ENCODE assay signal across 13 mouse cellular contexts in genomic region chr2:60864977-60865376, GRCm38 (mm10).
DNase-seq lines count a peak whose midpoint lies in the region; ATAC-seq lines count a peak whose summit lies in the region.
"Had no signal": no experiment of that assay in that cellular context is flagged by ENCODE, and none has a peak within 500 bp of the region (broad histone marks: within the 10 kb centered on the region; RNA-seq: fewer than 3 reads in every experiment).

No protein-coding gene starts in this region.

- H3K4me1 ChIP-seq in embryonic facial prominence, embryonic 15.5 days = peaks cover 37% of the 10 kb centered on the region
- peaks cover 36% of the 10 kb centered on the region for H3K4me1 ChIP-seq in embryonic facial prominence, embryonic 10.5 days
- peaks cover 3% of the 10 kb centered on the region; the same call in 1 of the 2 replicates for H3K4me1 ChIP-seq in kidney, embryonic 14.5 days (ENCODE audit: control insufficient read depth, insufficient read depth, low read length)
- peaks cover 20% of the 10 kb centered on the region for H3K4me1 ChIP-seq in intestine, embryonic 16.5 days (ENCODE audit: control insufficient read depth, insufficient read depth, low read length)
- no peaks in the 10 kb centered on the region for H3K4me1 ChIP-seq in forebrain, embryonic 11.5 days (replicated peaks; ENCODE audit: control insufficient read depth, insufficient read depth, low read length)

- 45% methylated on average over 5 of the region's 5 CpGs for WGBS in embryonic facial prominence, embryonic 15.5 days
- WGBS in embryonic facial prominence, embryonic 10.5 days = 49% methylated on average over 5 of the region's 5 CpGs
- 29% methylated on average over 5 of the region's 5 CpGs for WGBS in kidney, embryonic 14.5 days
- WGBS in intestine, embryonic 16.5 days = 27% methylated on average over 5 of the region's 5 CpGs
- 73% methylated on average over 5 of the region's 5 CpGs for WGBS in forebrain, embryonic 11.5 days

- H3K27ac ChIP-seq in embryonic facial prominence, embryonic 15.5 days (replicated peaks) = 0 out of 2 replicates have a peak overlapping the region, but pooled peaks have one; percentile 22
- no peak overlapping the region for H3K27ac ChIP-seq in embryonic facial prominence, embryonic 10.5 days (replicated peaks)
- H3K27ac ChIP-seq in kidney, embryonic 14.5 days (ENCODE audit: low read depth, low read length) = no peak overlapping the region
- 0 out of 2 replicates have a peak overlapping the region, but pooled peaks have one; percentile 13 for H3K27ac ChIP-seq in intestine, embryonic 16.5 days (ENCODE audit: low read length)
- no peak overlapping the region for H3K27ac ChIP-seq in forebrain, embryonic 11.5 days (ENCODE audit: low read depth, low read length)
- H3K27ac ChIP-seq: hindbrain, embryonic 13.5 days had no signal

- peaks cover 9% of the 10 kb centered on the region; the same call in 1 of the 2 replicates for H3K36me3 ChIP-seq in embryonic facial prominence, embryonic 15.5 days
- H3K36me3 ChIP-seq in embryonic facial prominence, embryonic 10.5 days (replicated peaks) = peaks cover 25% of the 10 kb centered on the region
- no peaks in the 10 kb centered on the region for H3K36me3 ChIP-seq in kidney, embryonic 14.5 days (ENCODE audit: control insufficient read depth, insufficient read depth, low read length)
- H3K36me3 ChIP-seq in intestine, embryonic 16.5 days (ENCODE audit: control insufficient read depth, insufficient read depth, low read length) = no peaks in the 10 kb centered on the region
- H3K36me3 ChIP-seq in forebrain, embryonic 11.5 days (ENCODE audit: control insufficient read depth, insufficient read depth, low read length) = no peaks in the 10 kb centered on the region
- H3K36me3 ChIP-seq: hindbrain, embryonic 13.5 days; limb, embryonic 12.5 days had no signal

- no peak overlapping the region for H3K4me2 ChIP-seq in embryonic facial prominence, embryonic 15.5 days (replicated peaks)
- no peak overlapping the region for H3K4me2 ChIP-seq in kidney, embryonic 14.5 days (replicated peaks; ENCODE audit: low read depth, low read length)
- no peak overlapping the region for H3K4me2 ChIP-seq in intestine, embryonic 16.5 days (ENCODE audit: low read depth, low read length)
- no peak overlapping the region for H3K4me2 ChIP-seq in forebrain, embryonic 11.5 days (ENCODE audit: low read depth, low read length, severe bottlenecking)
- H3K4me2 ChIP-seq: hindbrain, embryonic 13.5 days; limb, embryonic 12.5 days had no signal

- H3K27me3 ChIP-seq in embryonic facial prominence, embryonic 15.5 days = no peaks in the 10 kb centered on the region
- no peaks in the 10 kb centered on the region for H3K27me3 ChIP-seq in embryonic facial prominence, embryonic 10.5 days (replicated peaks; ENCODE audit: low read depth, poor library complexity, severe bottlenecking)
- H3K27me3 ChIP-seq in kidney, embryonic 14.5 days (ENCODE audit: control insufficient read depth, insufficient read depth, low read length) = no peaks in the 10 kb centered on the region
- H3K27me3 ChIP-seq in intestine, embryonic 16.5 days (replicated peaks; ENCODE audit: control insufficient read depth, insufficient read depth, low read length) = no peaks in the 10 kb centered on the region
- peaks cover 2% of the 10 kb centered on the region; the same call in 1 of the 2 replicates for H3K27me3 ChIP-seq in forebrain, embryonic 11.5 days (ENCODE audit: control insufficient read depth, insufficient read depth, low read length)
- H3K27me3 ChIP-seq: hindbrain, embryonic 13.5 days; limb, embryonic 12.5 days had no signal

- H3K4me3 ChIP-seq in embryonic facial prominence, embryonic 15.5 days (replicated peaks) = no peak overlapping the region
- no peak overlapping the region for H3K4me3 ChIP-seq in embryonic facial prominence, embryonic 10.5 days
- H3K4me3 ChIP-seq in kidney, embryonic 14.5 days (ENCODE audit: low read length) = no peak overlapping the region
- no peak overlapping the region for H3K4me3 ChIP-seq in intestine, embryonic 16.5 days (ENCODE audit: low read length)
- no peak overlapping the region for H3K4me3 ChIP-seq in forebrain, embryonic 11.5 days (ENCODE audit: low read depth, low read length)
- H3K4me3 ChIP-seq: hindbrain, embryonic 13.5 days; limb, embryonic 12.5 days had no signal

- DNase-seq in embryonic facial prominence, embryonic 10.5 days (ENCODE audit: low spot score) = no peak
- DNase-seq in kidney, adult 9 months = peak; percentile 70
- DNase-seq in lung, postnatal 10 days = peak; percentile 45
- DNase-seq in thymus, adult 18-20 months = no peak
- DNase-seq in forebrain, embryonic 11.5 days (ENCODE audit: low spot score) = no peak
- DNase-seq: cerebellum, postnatal 25 days had no signal

- H3K9ac ChIP-seq in embryonic facial prominence, embryonic 15.5 days = no peak overlapping the region
- no peak overlapping the region for H3K9ac ChIP-seq in kidney, embryonic 14.5 days (ENCODE audit: low read depth, low read length)
- H3K9ac ChIP-seq in intestine, embryonic 16.5 days (ENCODE audit: low read depth, low read length) = no peak overlapping the region; the same call in 1 of the 2 replicates
- no peak overlapping the region for H3K9ac ChIP-seq in forebrain, embryonic 11.5 days (ENCODE audit: low read length)
- H3K9ac ChIP-seq: hindbrain, embryonic 13.5 days; limb, embryonic 12.5 days had no signal

- H3K9me3 ChIP-seq in embryonic facial prominence, embryonic 15.5 days (replicated peaks) = no peaks in the 10 kb centered on the region
- H3K9me3 ChIP-seq in embryonic facial prominence, embryonic 10.5 days = no peaks in the 10 kb centered on the region
- no peaks in the 10 kb centered on the region for H3K9me3 ChIP-seq in kidney, embryonic 14.5 days (ENCODE audit: control insufficient read depth, low read length)
- H3K9me3 ChIP-seq in intestine, embryonic 16.5 days (ENCODE audit: control insufficient read depth, low read length) = no peaks in the 10 kb centered on the region
- no peaks in the 10 kb centered on the region for H3K9me3 ChIP-seq in forebrain, embryonic 11.5 days (ENCODE audit: control insufficient read depth, low read length)
- H3K9me3 ChIP-seq: G1E; limb, embryonic 12.5 days had no signal

- no peak for ATAC-seq in embryonic facial prominence, embryonic 15.5 days (ENCODE audit: insufficient number of reproducible peaks, low FRiP score, low TSS enrichment, low read depth)
- ATAC-seq in kidney, embryonic 14.5 days (ENCODE audit: low FRiP score, low TSS enrichment) = no peak
- peak; percentile 81 for ATAC-seq in intestine, embryonic 16.5 days
- no peak for ATAC-seq in forebrain, embryonic 11.5 days (replicated peaks; ENCODE audit: low FRiP score)
- ATAC-seq: activated CD4-positive, CD25-positive, alpha-beta regulatory T cell, adult 4 months had no signal

Comparison
In these comparisons a context has a peak if more than half of its experiments do, and no peak if none do; other contexts are left out.
1. H3K27ac ChIP-seq: peak in embryonic facial prominence, embryonic 15.5 days (single experiment) and intestine, embryonic 16.5 days (single experiment); none in embryonic facial prominence, embryonic 10.5 days (single experiment), kidney, embryonic 14.5 days (single experiment) and forebrain, embryonic 11.5 days (single experiment).
2. DNase-seq: peak in kidney, adult 9 months (single experiment) and lung, postnatal 10 days (single experiment); none in embryonic facial prominence, embryonic 10.5 days (single experiment), thymus, adult 18-20 months (0 of 2) and forebrain, embryonic 11.5 days (single experiment).